Comparison of ENCODE assay signal across 8 mouse cellular contexts in the genomic region with DNA sequence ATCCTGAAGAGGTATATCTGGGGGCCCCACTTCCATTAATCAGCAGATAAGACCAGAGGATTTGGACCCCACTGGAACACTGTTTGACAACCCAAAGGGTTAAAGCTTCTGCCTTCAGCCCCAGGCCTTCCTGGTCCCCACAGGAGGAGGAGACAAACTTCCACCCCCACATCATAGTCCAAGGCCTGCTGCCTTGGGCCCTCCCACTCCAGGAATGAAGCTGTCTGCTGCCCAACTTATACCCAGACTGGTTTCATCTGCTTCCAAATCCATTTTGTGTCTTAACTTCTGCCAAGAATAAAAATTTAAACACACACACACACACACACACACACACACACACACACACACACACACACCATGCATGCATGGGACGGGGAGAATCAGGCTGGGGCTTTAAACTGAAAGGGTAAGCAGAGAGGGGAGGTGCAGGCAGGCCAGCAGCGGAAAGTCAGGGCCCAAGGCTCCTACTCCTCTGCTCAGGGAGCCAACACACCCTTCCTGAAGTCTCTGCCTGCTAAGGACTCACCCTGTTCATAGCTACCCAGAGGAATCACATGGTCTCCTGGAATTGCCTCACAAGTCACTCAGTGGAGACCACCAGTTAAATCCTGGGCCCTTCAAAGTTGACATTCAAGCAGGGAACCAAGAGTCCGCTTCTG. TPM values are rescaled to one million over a fixed set of nuclear protein-coding genes. Genes with fewer than 3 reads are reported as not detected.
DNase-seq lines count a peak whose midpoint lies in the region; ATAC-seq and TF ChIP-seq lines count a peak whose summit lies in the region.

No protein-coding gene starts in this region.

- DNase-seq in adrenal gland, adult 2 months, result peak; percentile 78
- DNase-seq in adrenal gland, adult 18-20 months (ENCODE audit: low spot score in 2 of 2), result no peak
- no peak for DNase-seq in layer of hippocampus, adult 2 months (ENCODE audit: low spot score in 2 of 2)
- DNase-seq in layer of hippocampus, adult 8-10 months (ENCODE audit: low spot score in 2 of 2), result no peak
- no peak for DNase-seq in heart, postnatal 0 days (ENCODE audit: low spot score)
- no peak for DNase-seq in liver
- no peak for DNase-seq in right cerebral cortex, adult 2 months (ENCODE audit: low spot score in 2 of 2)

- H3K9ac ChIP-seq in heart, postnatal 0 days (replicated peaks; ENCODE audit: low read depth, low read length), result no peak overlapping the region
- no peak overlapping the region for H3K9ac ChIP-seq in midbrain, embryonic 13.5 days (replicated peaks)

- H3K4me1 ChIP-seq in heart, postnatal 0 days (ENCODE audit: control insufficient read depth, insufficient read depth), result peaks cover 7% of the 10 kb centered on the region
- H3K4me1 ChIP-seq in midbrain, embryonic 13.5 days (replicated peaks), result peaks cover 92% of the 10 kb centered on the region

- TF ChIP-seq CTCF in layer of hippocampus, adult 2 months (conservative IDR thresholded peaks at IDR 0.05), result no peak
- TF ChIP-seq CTCF in heart, postnatal 0 days (IDR thresholded peaks at IDR 0.05; ENCODE audit: low read depth), result no peak

- TF ChIP-seq EP300 in heart, postnatal 0 days (IDR thresholded peaks at IDR 0.05; ENCODE audit: low read depth), result no peak

- 66% methylated on average over 3 of the region's 3 CpGs for WGBS in heart, postnatal 0 days
- WGBS in midbrain, embryonic 13.5 days, result 43% methylated on average over 3 of the region's 3 CpGs

- H3K27me3 ChIP-seq in heart, postnatal 0 days (ENCODE audit: control insufficient read depth, insufficient read depth, low read length), result no peaks in the 10 kb centered on the region
- H3K27me3 ChIP-seq in midbrain, embryonic 13.5 days, result no peaks in the 10 kb centered on the region

- H3K4me3 ChIP-seq in layer of hippocampus, adult 2 months, result no peak overlapping the region
- H3K4me3 ChIP-seq in heart, postnatal 0 days (ENCODE audit: low read depth, low read length), result no peak overlapping the region
- no peak overlapping the region for H3K4me3 ChIP-seq in midbrain, embryonic 13.5 days (replicated peaks)

- H3K4me2 ChIP-seq in heart, postnatal 0 days (ENCODE audit: low read depth, low read length), result no peak overlapping the region
- peak overlapping the region; percentile 19 for H3K4me2 ChIP-seq in midbrain, embryonic 13.5 days (replicated peaks)

- ATAC-seq in heart, postnatal 0 days (ENCODE audit: insufficient read depth, low read depth), result no peak
- ATAC-seq in midbrain, embryonic 13.5 days, result no peak

- H3K9me3 ChIP-seq in heart, postnatal 0 days (replicated peaks; ENCODE audit: control insufficient read depth, low read length), result no peaks in the 10 kb centered on the region
- no peaks in the 10 kb centered on the region for H3K9me3 ChIP-seq in midbrain, embryonic 13.5 days

- peak overlapping the region; percentile 36; the same call in 1 of the 2 replicates for H3K27ac ChIP-seq in layer of hippocampus, adult 2 months
- 0 out of 2 replicates have a peak overlapping the region, but pooled peaks have one; percentile 11 for H3K27ac ChIP-seq in heart, postnatal 0 days (ENCODE audit: low read depth)
- peak overlapping the region; percentile 56 for H3K27ac ChIP-seq in midbrain, embryonic 13.5 days

- no peaks in the 10 kb centered on the region for H3K36me3 ChIP-seq in heart, postnatal 0 days (replicated peaks; ENCODE audit: control insufficient read depth, insufficient read depth, low read length)
- H3K36me3 ChIP-seq in midbrain, embryonic 13.5 days, result no peaks in the 10 kb centered on the region

RNA-seq across cellular contexts. Expression of gene Boc, which starts 16.5 kb away (rescaled TPM):
- total RNA-seq in adrenal gland, adult 2 months (2021), result 10 to 100 TPM; 46.3 to 52.1 TPM
- polyA plus RNA-seq in adrenal gland, adult 2 months (2012; rRNA removed), result 73.4 and 94.6 TPM in 2 replicates
- total RNA-seq in adrenal gland, adult 18-20 months (2021), result 10 to 100 TPM; 25.2 to 48.5 TPM
- 10 to 100 TPM in 1 of 2 experiments, 1 to 10 TPM in 1; 9.7 to 12.1 TPM for total RNA-seq in layer of hippocampus, adult 2 months (2021)
- 10 to 100 TPM; 10.7 to 13.4 (median 12.6) TPM for total RNA-seq in layer of hippocampus, adult 8-10 months (2022)
- total RNA-seq in heart, postnatal 0 days (2014; rRNA removed; ENCODE audit: low replicate concordance), result 9.8 TPM in 2 replicates
- 2.6 and 3.1 TPM in 2 replicates for polyA plus RNA-seq in heart, postnatal 0 days (2015; fragmentation: Nextera tagmentation; extraction: Ambion mirVana)
- polyA plus RNA-seq in midbrain, embryonic 13.5 days (2015; fragmentation: Nextera tagmentation; extraction: Ambion mirVana), result 22.5 and 27.3 TPM in 2 replicates
